Mouse (Mus musculus) forebrain, postnatal 0 days (tissue): Measurements from ENCODE around the gene Isl2. TPM values are rescaled to one million over a fixed set of nuclear protein-coding genes. Genes with fewer than 3 reads are reported as not detected.

Experiments used
- ATAC-seq: fragments of 200-750 bp; cut with Nextera tagmentation; 2 replicates; pipeline ENCODE4 v1.8.0; 2017; ENCODE audit warnings: mild to moderate bottlenecking, moderate library complexity
- DNase-seq: peaks from one replicate; pipeline ENCODE4 v3.0.0-alpha.2; 2015
- H3K27ac ChIP-seq: fragments of 300-500 bp; sonication (generic); 2 replicates; pipeline ENCODE4 v1.5.1; 2014; ENCODE audit warnings: low read depth, mild to moderate bottlenecking, antibody characterized with exemption, low read length, moderate library complexity, mixed read lengths
- H3K27me3 ChIP-seq: fragments of 300-500 bp; sonication (generic); 2 replicates; pipeline ENCODE4 v1.6.1; 2014; ENCODE audit warnings: mild to moderate bottlenecking, low read length, mixed read lengths; ENCODE audit not compliant: insufficient read depth
- H3K36me3 ChIP-seq: fragments of 300-500 bp; sonication (generic); 2 replicates; pipeline ENCODE4 v1.6.1; 2014; ENCODE audit warnings: mild to moderate bottlenecking, moderate library complexity; ENCODE audit not compliant: insufficient read depth
- H3K4me1 ChIP-seq: fragments of 300-500 bp; sonication (generic); 2 replicates; pipeline ENCODE4 v1.6.1; 2014; ENCODE audit warnings: antibody characterized with exemption; ENCODE audit not compliant: insufficient read depth
- H3K4me2 ChIP-seq: fragments of 300-500 bp; sonication (generic); 2 replicates; pipeline ENCODE4 v1.6.1; 2014; ENCODE audit warnings: low read depth, mild to moderate bottlenecking, moderate library complexity
- H3K4me3 ChIP-seq: fragments of 300-500 bp; sonication (generic); 2 replicates; pipeline ENCODE4 v1.5.1; 2014; ENCODE audit warnings: low read depth, low read length, mixed read lengths
- H3K9ac ChIP-seq: fragments of 300-500 bp; sonication (generic); 2 replicates; pipeline ENCODE4 v1.6.1; 2014; ENCODE audit warnings: mild to moderate bottlenecking
- H3K9me3 ChIP-seq: fragments of 300-500 bp; sonication (generic); 2 replicates; pipeline ENCODE4 v1.6.1; 2016; ENCODE audit warnings: low read length
- CTCF ChIP-seq: sonication (generic); IDR thresholded peaks from 2 replicates; pipeline ENCODE4 v1.5.1; 2016; ENCODE audit warnings: antibody characterized with exemption, control low read depth, low read depth
- WGBS: fragments of 180-500 bp; shearing (Covaris S2); extraction: QIAGEN DNeasy Blood & Tissue Kit; methylation state at CpG from one replicate; pipeline ENCODE4 v1.1.7; 2014; 5-methylcytosine and 5-hydroxymethylcytosine counted together
- polyA plus RNA-seq: library from polyadenylated mRNA; unstranded; fragments of >200 nt; fragmentation: Nextera tagmentation; extraction: Ambion mirVana; gene quantifications from 2 replicates; pipeline ENCODE4 v1.2.1, GENCODE M21; 2015
- total RNA-seq: library from RNA; depleted of rRNA; stranded (reverse); fragments of >200 nt; gene quantifications from 2 replicates; pipeline ENCODE4 v1.2.3, GENCODE M21; 2014

Isl2 gene
- total and polyA plus RNA-seq, 2 experiments from 2014 or later: not detected

DNA sequence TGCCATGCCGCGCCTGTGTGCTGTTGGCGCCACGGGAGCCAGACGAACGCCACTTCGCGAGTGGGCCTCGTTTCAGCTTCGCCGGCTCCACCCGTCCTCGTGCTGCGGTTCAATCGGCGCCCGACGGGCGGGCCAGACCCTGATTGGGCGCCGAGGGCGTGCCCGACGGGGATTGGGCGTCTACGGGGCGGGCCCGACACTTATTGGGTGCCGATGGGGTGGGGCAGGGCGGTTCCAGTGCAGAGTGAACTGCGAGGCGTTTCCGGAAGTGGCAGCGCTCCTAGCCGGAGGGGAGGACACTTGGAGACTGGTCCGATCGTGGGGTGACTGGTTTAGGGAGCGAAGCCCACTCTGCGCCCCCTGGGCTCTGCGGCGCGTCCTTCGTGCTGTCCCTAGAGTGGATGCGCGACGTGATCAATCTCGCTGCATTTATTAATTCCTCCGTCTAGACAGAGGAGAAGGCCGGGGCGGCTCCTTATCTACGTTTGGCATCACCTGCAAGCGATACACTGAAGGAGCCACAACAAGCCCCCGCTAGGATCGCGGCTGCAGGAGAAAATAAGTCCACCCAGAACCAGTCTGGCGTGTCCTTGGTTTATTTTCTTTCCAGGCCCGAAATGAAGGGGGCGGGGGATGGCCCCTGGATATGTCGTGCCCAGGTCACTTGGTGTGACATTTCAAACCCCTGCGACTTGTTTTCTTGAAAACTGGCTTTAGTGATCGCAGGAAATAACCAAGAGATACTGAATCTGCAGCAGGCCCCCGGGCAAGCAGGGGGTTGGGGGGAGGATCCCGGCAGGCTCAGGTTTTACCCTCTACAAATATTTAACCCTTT, 7.9 kb downstream of the Isl2 start:
- H3K9me3 ChIP-seq: no peaks in the 10 kb centered on the region
- no peak overlapping the region for H3K9ac ChIP-seq
- WGBS: 2% methylated on average over 63 of the region's 63 CpGs
- ATAC-seq (peak; percentile 51; the same call in 1 of the 2 replicates), DNase-seq (peak; percentile 24)
- TF ChIP-seq CTCF: no peak
- peak overlapping the region; percentile 23 for H3K4me2 ChIP-seq
- no peaks in the 10 kb centered on the region for H3K36me3 ChIP-seq
- peak overlapping the region; percentile 21 for H3K4me3 ChIP-seq
- H3K27me3 ChIP-seq: peaks cover 67% of the 10 kb centered on the region
- no peak overlapping the region for H3K27ac ChIP-seq
- H3K4me1 ChIP-seq: no peaks in the 10 kb centered on the region; the same call in 1 of the 2 replicates

DNA sequence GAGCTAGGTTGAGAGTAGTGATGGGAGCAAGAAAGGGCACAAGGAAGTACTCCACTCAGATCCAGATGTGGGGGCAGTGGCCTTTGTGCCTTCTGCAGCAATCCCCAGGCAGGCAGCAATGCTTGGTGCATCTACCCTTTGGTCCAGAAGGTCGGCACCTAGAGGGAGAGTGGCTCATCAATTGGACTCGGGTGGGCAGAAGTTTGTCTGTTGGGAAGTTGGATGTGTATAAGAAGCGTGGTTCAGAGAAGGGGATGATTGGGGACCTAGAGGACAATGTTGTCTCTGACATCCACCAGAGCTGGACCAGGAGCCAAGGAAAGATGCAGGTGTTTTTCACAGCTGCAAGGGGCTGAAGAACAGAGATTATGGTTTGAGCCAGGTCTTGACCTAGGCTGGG, 10.4 kb downstream of the Isl2 start:
- no peak for TF ChIP-seq CTCF
- 22% methylated on average over 3 of the region's 3 CpGs for WGBS

DNA sequence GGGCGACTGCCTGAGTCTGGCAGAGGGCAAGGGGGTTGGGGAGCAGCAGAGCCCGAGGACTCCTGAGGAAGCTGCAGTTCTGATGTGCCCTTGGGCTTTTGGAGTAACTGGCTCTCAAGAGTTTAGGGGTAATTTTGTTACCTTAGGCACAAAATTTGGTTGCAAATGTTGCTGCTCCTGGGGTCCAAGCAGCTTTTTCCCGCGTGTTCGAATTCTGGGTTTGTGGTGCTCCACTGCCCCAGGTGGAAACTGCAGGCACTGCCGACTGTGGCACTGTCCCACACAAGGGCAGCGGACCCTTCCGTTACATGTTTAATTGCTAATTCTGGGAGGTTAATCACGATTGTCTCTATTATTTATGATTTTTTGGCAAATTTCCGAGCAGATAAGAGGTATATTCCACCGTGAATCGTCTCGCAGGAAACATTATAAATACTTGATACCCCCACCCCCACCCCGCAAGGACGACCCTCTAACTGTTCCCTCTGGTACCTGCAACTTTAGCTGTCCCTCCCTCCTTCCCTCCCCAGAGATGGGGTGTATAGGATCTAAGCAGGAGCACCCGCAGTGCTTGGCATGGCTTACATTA, 10.9 kb downstream of the Isl2 start:
- no peak overlapping the region for H3K4me3 ChIP-seq
- H3K9ac ChIP-seq: no peak overlapping the region
- 11% methylated on average over 16 of the region's 16 CpGs for WGBS
- no peak overlapping the region for H3K27ac ChIP-seq
- H3K27me3 ChIP-seq: peaks cover 46% of the 10 kb centered on the region
- no peaks in the 10 kb centered on the region for H3K36me3 ChIP-seq
- ATAC-seq (no peak), DNase-seq (no peak)
- no peaks in the 10 kb centered on the region; the same call in 1 of the 2 replicates for H3K4me1 ChIP-seq
- TF ChIP-seq CTCF: peak; percentile 53
- no peak overlapping the region for H3K4me2 ChIP-seq
- no peaks in the 10 kb centered on the region for H3K9me3 ChIP-seq

More for the DNA sequence above, 10.4 kb downstream of the Isl2 start:
- no peaks in the 10 kb centered on the region; the same call in 1 of the 2 replicates for H3K4me1 ChIP-seq
- H3K27ac ChIP-seq: no peak overlapping the region
- no peak overlapping the region for H3K4me2 ChIP-seq
- no peak for DNase-seq
- H3K4me3 ChIP-seq: no peak overlapping the region
- peaks cover 49% of the 10 kb centered on the region for H3K27me3 ChIP-seq
- H3K9ac ChIP-seq: no peak overlapping the region
- no peaks in the 10 kb centered on the region for H3K36me3 ChIP-seq
- H3K9me3 ChIP-seq: no peaks in the 10 kb centered on the region
- no peak for ATAC-seq

DNA sequence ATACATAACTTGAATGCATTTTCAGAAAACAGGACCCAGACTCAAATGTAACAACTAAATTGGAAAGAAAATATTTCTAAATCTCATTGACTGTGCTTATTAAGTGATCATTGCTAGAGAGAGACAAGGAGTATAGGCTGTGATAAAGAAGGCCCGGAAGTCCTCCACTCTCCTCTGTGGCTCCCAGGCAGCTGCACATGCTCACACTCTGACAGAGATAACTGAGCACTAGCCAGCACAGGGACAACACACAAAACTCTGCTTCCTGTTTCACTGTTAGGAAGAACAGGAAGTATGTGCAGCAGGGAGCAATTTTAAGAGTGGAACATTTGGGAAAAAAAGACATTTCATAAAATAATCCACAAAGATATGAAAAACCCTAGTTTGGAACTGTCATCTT, 16.5 kb downstream of the Isl2 start:
- no peaks in the 10 kb centered on the region for H3K4me1 ChIP-seq
- ATAC-seq (no peak), DNase-seq (no peak)
- no peak overlapping the region for H3K9ac ChIP-seq
- H3K36me3 ChIP-seq: no peaks in the 10 kb centered on the region
- no peak overlapping the region for H3K4me2 ChIP-seq
- no peak for TF ChIP-seq CTCF
- H3K4me3 ChIP-seq: no peak overlapping the region
- H3K9me3 ChIP-seq: no peaks in the 10 kb centered on the region
- H3K27ac ChIP-seq: no peak overlapping the region
- WGBS: 86% methylated on average over 1 of the region's 1 CpGs
- peaks cover under 1% of the 10 kb centered on the region; the same call in 1 of the 2 replicates for H3K27me3 ChIP-seq

DNA sequence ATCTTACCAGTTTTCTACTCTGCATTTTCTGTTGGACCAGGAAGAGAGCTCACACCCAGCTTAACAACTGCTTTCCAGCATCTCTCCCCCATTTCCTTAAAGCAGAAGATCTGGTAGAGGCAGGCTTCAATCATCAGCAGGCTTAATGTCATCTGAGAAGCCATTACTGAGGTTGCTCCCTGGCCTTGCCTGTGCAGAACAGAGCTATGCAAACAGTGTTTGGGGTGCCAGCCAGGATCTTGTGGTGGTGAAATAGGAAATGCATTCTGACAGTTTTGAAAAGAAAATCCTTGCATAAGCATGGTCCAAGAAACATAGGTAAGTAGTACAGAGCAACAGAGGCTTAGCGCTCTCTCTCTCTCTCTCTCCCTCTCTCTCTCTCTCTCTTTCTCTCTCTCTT, 22.5 kb downstream of the Isl2 start:
- Histone ChIP-seq H3K4me2 (no peak overlapping the region), H3K27me3 (no peaks in the 10 kb centered on the region), H3K4me3 (no peak overlapping the region), H3K36me3 (no peaks in the 10 kb centered on the region), H3K27ac (no peak overlapping the region), H3K9me3 (no peaks in the 10 kb centered on the region), H3K9ac (no peak overlapping the region), H3K4me1 (no peaks in the 10 kb centered on the region)
- WGBS: 92% methylated on average over 1 of the region's 1 CpGs
- TF ChIP-seq CTCF: no peak
- DNase-seq (no peak), ATAC-seq (no peak)

DNA sequence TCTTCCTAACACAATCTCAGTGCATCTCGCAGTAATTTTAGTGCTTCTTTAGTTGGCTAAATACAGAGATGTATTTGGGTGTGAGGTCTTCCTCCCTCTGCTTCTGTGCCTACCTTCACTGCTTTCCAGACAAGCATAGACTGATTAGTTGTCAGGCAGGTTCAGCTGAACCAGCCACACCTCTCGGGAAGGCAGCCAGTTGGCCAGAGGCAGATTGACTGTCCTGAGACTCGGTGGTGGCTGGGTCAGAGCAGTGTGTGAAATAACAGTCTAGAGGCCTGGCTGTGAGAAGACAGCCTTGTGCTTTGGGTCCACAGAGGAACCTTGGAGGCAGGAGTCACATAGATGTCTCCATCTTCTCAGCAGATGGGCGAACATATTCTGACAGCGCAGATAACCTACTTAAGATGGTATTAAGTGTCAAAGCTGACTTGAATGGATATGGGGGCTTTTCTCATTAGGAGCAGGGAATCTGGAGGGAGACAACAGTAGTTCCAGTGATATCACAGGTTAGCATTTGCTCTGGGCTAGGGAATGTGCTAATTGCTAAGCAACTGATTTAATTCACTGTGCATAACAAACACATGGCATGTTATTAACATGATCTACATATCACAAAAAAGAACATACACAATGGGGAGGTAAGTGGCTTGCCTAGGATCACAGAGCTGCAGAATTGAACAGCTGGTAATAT, 30.1 kb downstream of the Isl2 start:
- no peaks in the 10 kb centered on the region for H3K27me3 ChIP-seq
- no peak overlapping the region for H3K27ac ChIP-seq
- H3K36me3 ChIP-seq: no peaks in the 10 kb centered on the region
- H3K4me2 ChIP-seq: no peak overlapping the region
- H3K9ac ChIP-seq: no peak overlapping the region
- TF ChIP-seq CTCF: no peak
- DNase-seq (no peak), ATAC-seq (no peak)
- H3K9me3 ChIP-seq: no peaks in the 10 kb centered on the region
- no peak overlapping the region for H3K4me3 ChIP-seq
- WGBS: 70% methylated on average over 5 of the region's 5 CpGs
- no peaks in the 10 kb centered on the region for H3K4me1 ChIP-seq

DNA sequence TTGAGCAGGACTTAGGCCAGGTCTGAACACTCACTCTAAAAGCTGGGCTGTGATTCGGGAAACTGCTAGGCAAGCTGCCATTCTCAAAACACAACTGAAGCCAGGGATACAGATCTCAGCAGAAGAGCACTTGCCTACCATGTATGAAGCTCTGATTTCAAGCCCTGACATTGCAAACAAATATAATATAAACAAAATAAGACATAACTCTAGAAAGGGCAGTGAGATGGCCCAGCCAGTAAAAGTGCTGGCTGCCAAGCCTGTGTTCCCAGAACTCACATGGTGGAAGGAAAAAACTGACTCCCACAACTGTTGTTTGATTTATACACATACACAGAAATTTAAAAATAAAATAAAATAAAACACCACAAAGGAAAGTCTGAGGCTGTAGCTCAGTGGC, 32.6 kb downstream of the Isl2 start:
- H3K4me3 ChIP-seq: no peak overlapping the region
- H3K27me3 ChIP-seq: no peaks in the 10 kb centered on the region
- H3K4me2 ChIP-seq: no peak overlapping the region
- no peaks in the 10 kb centered on the region for H3K36me3 ChIP-seq
- TF ChIP-seq CTCF: no peak
- 63% methylated on average over 1 of the region's 1 CpGs for WGBS
- H3K4me1 ChIP-seq: no peaks in the 10 kb centered on the region
- ATAC-seq: no peak
- H3K9ac ChIP-seq: no peak overlapping the region
- no peaks in the 10 kb centered on the region for H3K9me3 ChIP-seq
- H3K27ac ChIP-seq: no peak overlapping the region
- no peak for DNase-seq
